Mouse (Mus musculus): ENCODE results near the gene Gm7075. TPM values are rescaled to one million over a fixed set of nuclear protein-coding genes. Genes with fewer than 3 reads are reported as not detected.

Gm7075 gene
- polyA plus RNA-seq (2017; shearing (Covaris generic)): not detected

DNA sequence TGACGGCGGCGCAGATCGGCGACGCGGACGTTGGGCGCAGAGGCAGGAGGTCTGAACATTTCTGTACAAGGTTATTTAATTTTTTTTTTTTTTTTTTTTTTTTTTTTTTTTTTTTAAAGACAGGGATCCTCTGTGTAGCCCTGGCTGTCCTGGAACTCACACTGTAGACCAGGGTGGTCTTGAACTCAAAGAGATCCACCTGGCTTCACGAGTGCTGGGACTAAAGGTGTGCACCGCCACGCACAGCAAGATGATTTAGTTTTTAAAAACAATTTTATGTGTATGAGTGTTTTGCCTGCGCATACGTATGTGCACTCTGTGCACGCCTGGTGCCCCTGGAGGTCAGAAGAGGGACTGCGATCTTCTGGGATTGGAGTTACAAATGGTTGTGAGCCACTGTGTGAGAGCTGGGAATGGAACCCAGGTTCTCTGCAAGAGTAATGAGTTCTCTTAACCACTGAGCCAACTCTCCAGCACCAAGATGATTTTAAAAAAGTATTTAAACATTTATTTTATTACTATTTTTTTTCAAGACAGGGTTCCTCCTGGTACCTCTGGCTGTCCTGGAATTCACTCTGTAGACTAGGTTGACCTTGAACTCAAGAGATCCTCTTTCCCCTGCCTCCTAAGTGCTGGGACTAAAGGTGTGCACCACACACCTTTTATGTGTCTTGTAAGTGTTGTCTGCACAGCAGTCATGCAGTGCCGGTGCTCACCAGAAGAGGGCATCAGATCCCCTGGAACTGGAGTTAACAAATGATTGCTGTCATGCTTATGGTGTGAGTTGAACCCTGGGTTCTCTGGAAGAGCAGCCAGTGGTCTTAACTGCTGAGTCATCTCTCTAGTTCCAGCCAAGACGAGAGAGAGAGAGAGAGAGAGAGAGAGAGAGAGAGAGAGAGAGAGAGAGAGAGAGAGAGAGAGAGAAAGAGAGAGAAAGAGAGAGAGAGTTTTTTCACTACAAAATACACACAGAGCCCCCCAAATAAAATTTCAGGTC is at the start of gene Gm7075:
Gene Gm7075, minus strand, starts transcription at position 51 of the 997 bp plus-strand sequence.

DNA sequence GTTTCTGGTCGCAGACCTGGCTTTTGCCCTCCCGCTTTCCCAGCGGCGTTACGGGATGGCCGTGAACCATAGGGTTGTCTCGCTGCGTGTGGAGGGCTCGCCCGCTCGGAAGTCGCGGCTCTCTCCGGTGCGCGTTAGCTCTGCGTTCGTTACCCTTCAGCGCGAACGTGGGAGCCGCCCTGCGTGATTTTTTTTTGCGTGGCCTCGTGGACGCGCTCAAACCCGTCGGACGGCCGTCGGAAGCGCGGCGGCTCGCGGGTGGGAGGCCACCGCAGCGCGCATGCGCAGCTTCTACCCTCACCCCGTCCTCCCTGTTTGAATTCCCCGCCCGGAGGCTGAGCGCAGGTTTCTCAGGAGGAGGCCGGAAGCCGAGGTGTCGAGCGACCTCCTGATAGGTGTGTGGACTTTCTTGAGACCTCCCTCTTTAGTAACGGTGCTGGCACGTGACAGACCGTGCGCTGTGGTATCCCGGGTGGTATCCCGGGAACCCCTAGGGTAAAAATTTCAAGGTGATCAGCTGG is 8.3 kb upstream of the Gm7075 start, which contains the start of gene Ctnna3:
Gene Ctnna3, plus strand, starts transcription at position 314 of the 521 bp plus-strand sequence.

DNA sequence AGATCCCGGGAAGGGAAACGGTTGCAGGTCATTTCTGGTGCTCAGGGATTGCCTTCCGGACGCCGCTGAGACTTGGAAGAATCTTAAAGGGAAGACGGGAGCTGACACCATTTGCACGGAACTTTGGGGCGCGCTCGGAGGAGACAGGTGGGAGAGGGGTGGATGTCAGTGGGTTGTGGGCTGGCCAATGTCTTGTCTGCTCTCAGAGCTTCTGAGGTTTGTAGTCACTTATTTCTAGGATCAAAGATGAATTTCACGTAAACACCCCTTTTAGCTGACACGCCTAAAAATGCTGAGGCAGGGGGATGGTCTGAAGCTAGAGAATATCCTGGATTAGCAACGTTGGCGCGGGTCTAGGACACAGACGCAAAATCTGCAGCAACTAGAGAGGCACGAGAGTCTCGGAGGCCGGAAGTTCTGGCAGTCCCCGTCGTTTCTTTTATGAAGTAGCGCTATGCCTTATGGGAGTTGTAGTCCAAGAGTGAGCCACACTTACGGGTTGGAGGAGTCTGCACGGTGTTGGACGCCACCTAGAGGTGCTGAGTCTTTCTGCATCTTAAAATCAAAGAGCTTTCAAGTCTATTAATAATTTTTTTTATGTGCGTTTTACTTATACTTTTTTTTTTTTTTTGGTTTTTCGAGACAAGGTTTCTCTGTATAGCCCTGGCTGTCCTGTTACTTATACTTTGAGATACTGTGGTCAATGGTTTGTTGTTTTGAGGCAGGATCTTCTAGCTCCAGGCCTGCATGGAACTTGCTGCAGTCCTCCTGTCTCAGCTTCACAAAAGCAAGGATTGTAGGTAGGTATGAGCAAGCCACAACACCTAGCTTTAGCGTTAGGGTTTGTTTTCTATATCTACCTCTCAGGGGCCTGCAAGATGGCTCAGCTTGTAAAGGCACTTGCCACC is 39.0 kb downstream of the Gm7075 start, which contains the start of gene Dnajc12:
Gene Dnajc12, plus strand, starts transcription at position 72 of the 908 bp plus-strand sequence.

GRCm38 (mm10) chr10:63381498-63382280 is 39.9 kb downstream of the Gm7075 start, which contains the start of gene Sirt1:
TSS of gene Sirt1 (minus strand) at chr10:63381704.

Other genes starting within 250 kb of the Gm7075 start
- 0.59 TPM for gene Mypn, start 217.8 kb downstream of the Gm7075 start, polyA plus RNA-seq (2017; shearing (Covaris generic))
- 88.0 TPM for gene Herc4, start 178.0 kb downstream of the Gm7075 start, polyA plus RNA-seq (2017; shearing (Covaris generic))
- 33.2 TPM for gene Sirt1, start 40.1 kb downstream of the Gm7075 start, polyA plus RNA-seq (2017; shearing (Covaris generic))
- 18.8 TPM for gene Dnajc12, start 39.3 kb downstream of the Gm7075 start, polyA plus RNA-seq (2017; shearing (Covaris generic))
- gene Ctnna3, start 8.3 kb upstream of the Gm7075 start, polyA plus RNA-seq (2017; shearing (Covaris generic)): 0.38 TPM

Data from effector memory CD4-positive, alpha-beta T cell, adult 7 months (primary cell).